Comparison of ENCODE assay signal across 25 mouse cellular contexts in the genomic region with DNA sequence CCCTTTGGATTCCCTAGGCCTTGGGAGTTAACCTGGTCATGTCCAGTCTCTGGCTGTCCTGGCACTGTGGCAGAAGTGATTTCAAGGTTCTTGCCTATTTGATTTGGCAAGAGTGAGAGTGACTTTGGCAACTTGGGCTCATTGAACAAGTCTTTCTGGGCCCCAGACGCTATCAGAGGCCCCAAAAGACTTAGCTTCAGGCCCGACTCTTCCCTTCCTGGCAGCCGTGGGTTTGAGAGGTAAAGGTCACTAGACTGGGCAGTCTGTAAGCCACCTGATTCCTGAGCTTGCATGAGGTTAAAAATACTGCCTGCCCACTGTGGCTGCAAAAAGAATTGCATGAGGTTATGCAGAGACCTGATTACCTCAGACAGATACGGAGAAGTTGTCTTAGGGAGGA. TPM values are rescaled to one million over a fixed set of nuclear protein-coding genes. Genes with fewer than 3 reads are reported as not detected.
A peak's percentile ranks its signal among the peaks of the same experiment; 100 is the strongest.
DNase-seq lines count a peak whose midpoint lies in the region; ATAC-seq and TF ChIP-seq lines count a peak whose summit lies in the region.
"Had no signal": no experiment of that assay in that cellular context is flagged by ENCODE, and none has a peak within 500 bp of the region (broad histone marks: within the 10 kb centered on the region; RNA-seq: fewer than 3 reads in every experiment).

No protein-coding gene starts in this region.

- H3K4me3 ChIP-seq in liver, adult 2 months (ENCODE audit: insufficient read depth, low read depth, low read length): no peak overlapping the region
- H3K4me3 ChIP-seq in neural tube, embryonic 15.5 days (replicated peaks): no peak overlapping the region
- H3K4me3 ChIP-seq: embryonic facial prominence, embryonic 10.5 days; forebrain, embryonic 13.5 days; heart, embryonic 12.5 days; hindbrain, embryonic 10.5 days had no signal

- TF ChIP-seq CTCF in liver, adult 2 months (IDR thresholded peaks at IDR 0.05; ENCODE audit: low read depth, low read length): no peak

- H3K27ac ChIP-seq in liver, adult 2 months (replicated peaks; ENCODE audit: insufficient read depth, low read depth, low read length): peak overlapping the region; percentile 19
- no peak overlapping the region for H3K27ac ChIP-seq in neural tube, embryonic 15.5 days (replicated peaks)
- H3K27ac ChIP-seq: embryonic facial prominence, embryonic 10.5 days; forebrain, embryonic 13.5 days; hindbrain, embryonic 10.5 days; hindbrain, embryonic 14.5 days had no signal

- H3K9me3 ChIP-seq in neural tube, embryonic 15.5 days (replicated peaks): no peaks in the 10 kb centered on the region
- H3K9me3 ChIP-seq: embryonic facial prominence, embryonic 10.5 days; forebrain, embryonic 13.5 days; G1E; heart, embryonic 12.5 days; hindbrain, embryonic 10.5 days had no signal

- peaks cover 8% of the 10 kb centered on the region; the same call in 1 of the 2 replicates for H3K79me2 ChIP-seq in liver, adult 2 months (ENCODE audit: control insufficient read depth, insufficient read depth, low read length)

- ATAC-seq in neural tube, embryonic 15.5 days (ENCODE audit: low FRiP score): no peak
- ATAC-seq: CD4-positive, CD25-positive, alpha-beta regulatory T cell, adult 4 months; forebrain, embryonic 13.5 days; forebrain, postnatal 0 days had no signal

- DNase-seq in adrenal gland, postnatal 10 days: peak; percentile 47
- no peak for DNase-seq in adrenal gland, postnatal 4 days (ENCODE audit: low spot score in 2 of 2)
- peak; percentile 29 to 61 for DNase-seq in gastrocnemius, adult 8-10 months (ENCODE audit: low spot score in 2 of 2)
- no peak for DNase-seq in gastrocnemius, postnatal 4 days (ENCODE audit: low spot score in 2 of 2)
- peak; percentile 86 for DNase-seq in liver, adult 2 months (ENCODE audit: extremely low read depth, low read depth, low spot score)
- DNase-seq in liver: no peak
- DNase-seq: adrenal gland, postnatal 36 days; B cell, adult 2 months; cerebellum, adult 11-12 months; cerebellum, adult 9-10 months; forebrain, postnatal 0 days; kidney, adult 11 months had no signal

- no peaks in the 10 kb centered on the region for H3K27me3 ChIP-seq in liver, adult 2 months (ENCODE audit: control insufficient read depth, insufficient read depth, low read length)
- no peaks in the 10 kb centered on the region for H3K27me3 ChIP-seq in neural tube, embryonic 15.5 days (replicated peaks)
- H3K27me3 ChIP-seq: forebrain, embryonic 13.5 days; heart, embryonic 12.5 days had no signal

- no peak overlapping the region for H3K9ac ChIP-seq in liver, adult 2 months (ENCODE audit: low read depth, low read length)
- no peak overlapping the region for H3K9ac ChIP-seq in neural tube, embryonic 15.5 days (replicated peaks)
- H3K9ac ChIP-seq: forebrain, embryonic 13.5 days; forebrain, postnatal 0 days; hindbrain, embryonic 14.5 days had no signal

- H3K4me2 ChIP-seq in neural tube, embryonic 15.5 days: no peak overlapping the region
- H3K4me2 ChIP-seq: forebrain, embryonic 13.5 days; heart, embryonic 12.5 days; hindbrain, embryonic 14.5 days had no signal

- peaks cover 11% of the 10 kb centered on the region for H3K4me1 ChIP-seq in liver, adult 2 months (ENCODE audit: control insufficient read depth, insufficient read depth, low read length)
- peaks cover 33% of the 10 kb centered on the region for H3K4me1 ChIP-seq in neural tube, embryonic 15.5 days

- H3K36me3 ChIP-seq in liver, adult 2 months (ENCODE audit: control insufficient read depth, insufficient read depth, low read length): peaks cover 15% of the 10 kb centered on the region
- peaks cover 37% of the 10 kb centered on the region for H3K36me3 ChIP-seq in neural tube, embryonic 15.5 days

- TF ChIP-seq POLR2A in liver, adult 2 months (IDR thresholded peaks at IDR 0.05; ENCODE audit: extremely low read depth, insufficient read depth, low read length): no peak

- WGBS in liver, adult 2 months: 28% methylated on average over 4 of the region's 4 CpGs
- 92% methylated on average over 4 of the region's 4 CpGs for WGBS in neural tube, embryonic 15.5 days

RNA-seq across cellular contexts. Expression of a gene that starts 3.7 kb away (rescaled TPM):
- total RNA-seq in adrenal gland, postnatal 10 days (2021): 10 to 100 TPM; 22.5 to 24.7 TPM
- 10 to 100 TPM; 27.5 to 30.8 TPM for total RNA-seq in adrenal gland, postnatal 4 days (2021)
- 10 to 100 TPM; 20.8 to 30.8 (median 23.0) TPM for total RNA-seq in gastrocnemius, adult 8-10 months (2022)
- total RNA-seq in gastrocnemius, postnatal 4 days (2021): 10 to 100 TPM; 18.5 to 23.2 TPM
- total RNA-seq in liver, adult 2 months (2014; rRNA removed): 15.8 and 18.3 TPM in 2 replicates
- polyA plus RNA-seq in liver, adult 2 months (2012; rRNA removed): 11.5 and 12.6 TPM in 2 replicates
- polyA plus RNA-seq in neural tube, embryonic 15.5 days (2015; fragmentation: Nextera tagmentation; extraction: Ambion mirVana): 41.3 and 46.1 TPM in 2 replicates

RNA-seq across cellular contexts. Expression of a gene that starts 4.8 kb away (rescaled TPM):
- 100 to 1,000 TPM; 124 to 135 TPM for total RNA-seq in adrenal gland, postnatal 10 days (2021)
- 100 to 1,000 TPM; 105 to 112 TPM for total RNA-seq in adrenal gland, postnatal 4 days (2021)
- 100 to 1,000 TPM; 163 to 190 (median 180) TPM for total RNA-seq in gastrocnemius, adult 8-10 months (2022)
- 10 to 100 TPM; 84.7 to 92.3 TPM for total RNA-seq in gastrocnemius, postnatal 4 days (2021)
- 8.2 and 12.0 TPM in 2 replicates for total RNA-seq in liver, adult 2 months (2014; rRNA removed)
- 17.5 and 19.8 TPM in 2 replicates for polyA plus RNA-seq in liver, adult 2 months (2012; rRNA removed)
- polyA plus RNA-seq in neural tube, embryonic 15.5 days (2015; fragmentation: Nextera tagmentation; extraction: Ambion mirVana): 58.2 and 66.7 TPM in 2 replicates

RNA-seq across cellular contexts. Expression of a gene that starts 13.2 kb away (rescaled TPM):
- 100 to 1,000 TPM in 1 of 2 experiments, 10 to 100 TPM in 1; 84.3 to 112 TPM for total RNA-seq in adrenal gland, postnatal 10 days (2021)
- 10 to 100 TPM; 71.8 to 93.6 TPM for total RNA-seq in adrenal gland, postnatal 4 days (2021)
- 1 to 10 TPM; 5.3 to 9.9 (median 8.6) TPM for total RNA-seq in gastrocnemius, adult 8-10 months (2022)
- total RNA-seq in gastrocnemius, postnatal 4 days (2021): 10 to 100 TPM; 62.4 to 71.8 TPM
- total RNA-seq in liver, adult 2 months (2014; rRNA removed): 261 and 316 TPM in 2 replicates
- polyA plus RNA-seq in liver, adult 2 months (2012; rRNA removed): 833 and 889 TPM in 2 replicates
- 86.2 and 96.0 TPM in 2 replicates for polyA plus RNA-seq in neural tube, embryonic 15.5 days (2015; fragmentation: Nextera tagmentation; extraction: Ambion mirVana)

RNA-seq across cellular contexts. Expression of a gene that starts 13.4 kb away (rescaled TPM):
- total RNA-seq in adrenal gland, postnatal 10 days (2021): not detected
- total RNA-seq in adrenal gland, postnatal 4 days (2021): not detected
- total RNA-seq in gastrocnemius, adult 8-10 months (2022): not detected
- not detected for total RNA-seq in gastrocnemius, postnatal 4 days (2021)
- not detected in 2 replicates for total RNA-seq in liver, adult 2 months (2014; rRNA removed)
- not detected in 2 replicates for polyA plus RNA-seq in liver, adult 2 months (2012; rRNA removed)
- not detected in 2 replicates for polyA plus RNA-seq in neural tube, embryonic 15.5 days (2015; fragmentation: Nextera tagmentation; extraction: Ambion mirVana)
- total RNA-seq: adrenal gland, postnatal 36 days; forebrain, postnatal 0 days; G1E; heart, postnatal 25 days had no signal
- polyA plus RNA-seq: brain, embryonic 14.5 days; CD4-positive, CD25-positive, alpha-beta regulatory T cell, adult 4 months; embryonic facial prominence, embryonic 10.5 days; embryonic facial prominence, embryonic 14.5 days; forebrain, embryonic 13.5 days; forebrain, postnatal 0 days; G1E; gonadal fat pad, adult 2 months; heart, embryonic 12.5 days; heart, embryonic 16.5 days; hindbrain, embryonic 10.5 days; hindbrain, embryonic 14.5 days had no signal

RNA-seq across cellular contexts. Expression of a gene that starts 17.9 kb away (rescaled TPM):
- total RNA-seq in adrenal gland, postnatal 10 days (2021): 1 to 10 TPM in 1 of 2 experiments, under 1 TPM in 1; 0.72 to 1.2 TPM
- total RNA-seq in adrenal gland, postnatal 4 days (2021): 1 to 10 TPM in 1 of 2 experiments, under 1 TPM in 1; 0.87 to 2.9 TPM
- 1 to 10 TPM; 1.5 to 1.8 (median 1.7) TPM for total RNA-seq in gastrocnemius, adult 8-10 months (2022)
- total RNA-seq in gastrocnemius, postnatal 4 days (2021): 1 to 10 TPM; 1.6 to 1.8 TPM
- 2.3 and 2.5 TPM in 2 replicates for total RNA-seq in liver, adult 2 months (2014; rRNA removed)
- polyA plus RNA-seq in liver, adult 2 months (2012; rRNA removed): 9.2 and 12.0 TPM in 2 replicates
- polyA plus RNA-seq in neural tube, embryonic 15.5 days (2015; fragmentation: Nextera tagmentation; extraction: Ambion mirVana): 1.1 and 1.2 TPM in 2 replicates

Comparison
In these comparisons a context has a peak if more than half of its experiments do, and no peak if none do; other contexts are left out.
1. DNase-seq: peak in adrenal gland, postnatal 10 days (single experiment), gastrocnemius, adult 8-10 months (2 of 2) and liver, adult 2 months (single experiment); none in adrenal gland, postnatal 4 days (0 of 2), gastrocnemius, postnatal 4 days (0 of 2) and liver (single experiment).
2. RNA of a gene that starts 13.2 kb away (total RNA-seq): 261 to 316 TPM in liver, adult 2 months, 84.3 to 112 TPM in adrenal gland, postnatal 10 days, 71.8 to 93.6 TPM in adrenal gland, postnatal 4 days and 62.4 to 71.8 TPM in gastrocnemius, postnatal 4 days; 5.3 to 9.9 TPM in gastrocnemius, adult 8-10 months; every median in the first group is over 4 times any median in the second.